Mouse (Mus musculus) lung, postnatal 0 days (tissue): ENCODE measurements around the gene Atp2b2. TPM values are rescaled to one million over a fixed set of nuclear protein-coding genes. Genes with fewer than 3 reads are reported as not detected.

ENCODE experiments used
- ATAC-seq: fragments of 200-750 bp; cut with Nextera tagmentation; 2 replicates; pipeline ENCODE4 v1.8.0; 2017; ENCODE audit warnings: moderate library complexity
- DNase-seq: peaks from one replicate; pipeline ENCODE4 v3.0.0-alpha.2; 2016; ENCODE audit warnings: low spot score
- H3K27ac ChIP-seq: fragments of 300-500 bp; sonication (generic); 2 replicates; pipeline ENCODE4 v1.5.1; 2014; ENCODE audit warnings: antibody characterized with exemption, mild to moderate bottlenecking, low read length, mixed read lengths
- H3K27me3 ChIP-seq: fragments of 300-500 bp; sonication (generic); replicated peaks from 2 replicates; pipeline ENCODE4 v1.6.1; 2014; ENCODE audit warnings: low read length, mixed read lengths; ENCODE audit not compliant: insufficient read depth
- H3K36me3 ChIP-seq: fragments of 300-500 bp; sonication (generic); 2 replicates; pipeline ENCODE4 v1.6.1; 2014; ENCODE audit warnings: low read length, mixed read lengths; ENCODE audit not compliant: insufficient read depth
- H3K4me1 ChIP-seq: fragments of 300-500 bp; sonication (generic); 2 replicates; pipeline ENCODE4 v1.6.1; 2014; ENCODE audit warnings: antibody characterized with exemption, low read depth, low read length, mixed read lengths; ENCODE audit not compliant: insufficient read depth
- H3K4me2 ChIP-seq: fragments of 300-500 bp; sonication (generic); replicated peaks from 2 replicates; pipeline ENCODE4 v1.6.1; 2014; ENCODE audit warnings: low read depth, mild to moderate bottlenecking, low read length, moderate library complexity, mixed read lengths
- H3K4me3 ChIP-seq: fragments of 300-500 bp; sonication (generic); 2 replicates; pipeline ENCODE4 v1.5.1; 2014; ENCODE audit warnings: low read depth, low read length
- H3K9ac ChIP-seq: fragments of 300-500 bp; sonication (generic); replicated peaks from 2 replicates; pipeline ENCODE4 v1.6.1; 2014; ENCODE audit warnings: low read depth, mild to moderate bottlenecking
- H3K9me3 ChIP-seq: fragments of 300-500 bp; sonication (generic); 2 replicates; pipeline ENCODE4 v1.6.1; 2016; ENCODE audit warnings: low read length, mixed read lengths
- CTCF ChIP-seq: IDR thresholded peaks from 2 replicates; pipeline ENCODE4 v1.5.1; 2016; ENCODE audit warnings: antibody characterized with exemption, mild to moderate bottlenecking
- EP300 ChIP-seq: IDR thresholded peaks from 2 replicates; pipeline ENCODE4 v1.6.1; 2016; ENCODE audit warnings: antibody characterized with exemption, mild to moderate bottlenecking, control low read depth
- WGBS: fragments of 180-500 bp; shearing (Covaris S2); extraction: QIAGEN DNeasy Blood & Tissue Kit; methylation state at CpG from one replicate; pipeline ENCODE4 v1.1.7; 2014; 5-methylcytosine and 5-hydroxymethylcytosine counted together
- polyA plus RNA-seq: library from polyadenylated mRNA; unstranded; fragments of >200 nt; fragmentation: Nextera tagmentation; extraction: Ambion mirVana; gene quantifications from 2 replicates; pipeline ENCODE4 v1.2.1, GENCODE M21; 2015

Atp2b2 gene
- polyA plus RNA-seq, 1 experiment from 2014 or later: 0.63 TPM

- Histone ChIP-seq H3K4me2 (no peak overlapping the region), H3K4me1 (no peaks in the 10 kb centered on the region), H3K27me3 (no peaks in the 10 kb centered on the region), H3K27ac (no peak overlapping the region), H3K9me3 (no peaks in the 10 kb centered on the region), H3K4me3 (no peak overlapping the region), H3K36me3 (no peaks in the 10 kb centered on the region), H3K9ac (no peak overlapping the region)
- 0% methylated on average over 1 of the region's 1 CpGs for WGBS
- no peak for ATAC-seq
- no peak for DNase-seq
- TF ChIP-seq EP300: no peak
- no peak for TF ChIP-seq CTCF
Measured at GRCm38 (mm10) chr6:114074256-114074655, 31.8 kb upstream of the Atp2b2 start.

- WGBS: 6% methylated on average over 4 of the region's 4 CpGs
Measured at GRCm38 (mm10) chr6:114071564-114071963, 29.2 kb upstream of the Atp2b2 start.

DNA sequence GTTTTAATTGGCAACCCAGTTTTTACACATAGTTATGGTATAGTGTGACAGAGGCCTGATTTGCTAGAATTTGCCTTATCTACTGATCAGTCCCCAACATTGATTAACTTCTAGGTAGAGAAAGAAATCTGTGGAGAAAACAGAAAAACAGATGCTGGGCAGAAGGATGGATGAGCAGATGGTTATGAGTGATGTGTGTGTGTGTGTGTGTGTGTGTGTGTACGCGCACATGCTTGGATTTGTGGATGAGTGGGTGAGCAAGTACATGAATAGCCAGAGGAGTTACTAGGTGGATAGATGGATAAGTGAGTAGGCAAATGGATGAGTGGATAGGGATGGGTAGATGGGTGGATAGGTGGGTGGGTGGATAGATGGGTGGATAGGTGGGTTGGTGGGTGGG is 20.7 kb upstream of the Atp2b2 start:
- no peak overlapping the region for H3K27ac ChIP-seq
- DNase-seq (no peak), ATAC-seq (no peak)
- H3K9ac ChIP-seq: no peak overlapping the region
- H3K4me1 ChIP-seq: no peaks in the 10 kb centered on the region
- H3K4me3 ChIP-seq: no peak overlapping the region
- TF ChIP-seq CTCF (no peak), EP300 (no peak)
- 100% methylated on average over 2 of the region's 2 CpGs for WGBS
- H3K27me3 ChIP-seq: no peaks in the 10 kb centered on the region
- no peaks in the 10 kb centered on the region for H3K9me3 ChIP-seq
- no peaks in the 10 kb centered on the region for H3K36me3 ChIP-seq
- no peak overlapping the region for H3K4me2 ChIP-seq

More at GRCm38 (mm10) chr6:114071564-114071963, 29.2 kb upstream of the Atp2b2 start:
- Histone ChIP-seq H3K27me3 (no peaks in the 10 kb centered on the region), H3K9ac (no peak overlapping the region), H3K4me3 (no peak overlapping the region), H3K4me2 (no peak overlapping the region), H3K27ac (no peak overlapping the region), H3K9me3 (no peaks in the 10 kb centered on the region), H3K36me3 (no peaks in the 10 kb centered on the region), H3K4me1 (no peaks in the 10 kb centered on the region)
- DNase-seq (peak; percentile 29), ATAC-seq (no peak)
- no peak for TF ChIP-seq EP300
- peak; percentile 73 for TF ChIP-seq CTCF

- Histone ChIP-seq H3K27me3 (no peaks in the 10 kb centered on the region), H3K9ac (no peak overlapping the region), H3K27ac (no peak overlapping the region), H3K36me3 (no peaks in the 10 kb centered on the region), H3K4me2 (no peak overlapping the region), H3K4me3 (no peak overlapping the region), H3K9me3 (no peaks in the 10 kb centered on the region), H3K4me1 (no peaks in the 10 kb centered on the region)
- TF ChIP-seq CTCF: no peak
- no peak for TF ChIP-seq EP300
- DNase-seq (no peak), ATAC-seq (no peak)
Measured at GRCm38 (mm10) chr6:114062688-114063087, 20.3 kb upstream of the Atp2b2 start.

DNA sequence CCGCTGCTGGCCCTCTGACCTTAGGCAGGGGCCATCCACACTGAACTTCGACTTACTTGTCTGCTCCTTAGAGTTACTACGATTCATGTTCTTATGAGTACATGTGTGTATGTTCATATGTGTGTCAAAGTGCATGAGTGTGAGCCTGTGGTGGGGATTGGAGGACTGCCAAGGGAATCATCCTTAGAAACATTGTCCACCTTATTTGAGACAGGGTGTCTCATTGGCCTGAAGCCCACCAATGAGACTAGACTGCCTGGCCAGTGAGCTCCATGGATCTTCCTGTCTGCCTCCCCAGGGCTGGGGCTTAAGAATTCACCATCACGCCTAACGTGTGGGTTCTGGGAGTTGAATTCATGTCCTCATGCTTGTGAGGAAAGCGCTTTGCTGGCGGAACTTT is 16.8 kb upstream of the Atp2b2 start:
- Histone ChIP-seq H3K9me3 (no peaks in the 10 kb centered on the region), H3K4me2 (no peak overlapping the region), H3K36me3 (no peaks in the 10 kb centered on the region), H3K27ac (no peak overlapping the region), H3K27me3 (no peaks in the 10 kb centered on the region), H3K9ac (no peak overlapping the region), H3K4me3 (no peak overlapping the region), H3K4me1 (no peaks in the 10 kb centered on the region)
- TF ChIP-seq CTCF (no peak), EP300 (no peak)
- ATAC-seq (no peak), DNase-seq (no peak)
- WGBS: 74% methylated on average over 7 of the region's 7 CpGs

- H3K27ac ChIP-seq: no peak overlapping the region
- DNase-seq: no peak
- no peak overlapping the region for H3K9ac ChIP-seq
- no peaks in the 10 kb centered on the region for H3K27me3 ChIP-seq
- ATAC-seq: no peak
- TF ChIP-seq EP300 (no peak), CTCF (no peak)
- no peak overlapping the region for H3K4me3 ChIP-seq
- no peaks in the 10 kb centered on the region for H3K4me1 ChIP-seq
- H3K9me3 ChIP-seq: no peaks in the 10 kb centered on the region
- H3K36me3 ChIP-seq: no peaks in the 10 kb centered on the region
- no peak overlapping the region for H3K4me2 ChIP-seq
- WGBS: 63% methylated on average over 15 of the region's 15 CpGs
Measured at GRCm38 (mm10) chr6:114058030-114058808, 15.8 kb upstream of the Atp2b2 start.
